Mouse (Mus musculus) frontal cortex, postnatal 36 days (tissue): Measurements from ENCODE around the gene Col4a4.

Experiments
- DNase-seq, 2 experiments: peaks; one replicate each; pipeline ENCODE4 v3.0.0; 2022; ENCODE audit warnings: low spot score in 2 of 2

Gene Col4a4

DNA sequence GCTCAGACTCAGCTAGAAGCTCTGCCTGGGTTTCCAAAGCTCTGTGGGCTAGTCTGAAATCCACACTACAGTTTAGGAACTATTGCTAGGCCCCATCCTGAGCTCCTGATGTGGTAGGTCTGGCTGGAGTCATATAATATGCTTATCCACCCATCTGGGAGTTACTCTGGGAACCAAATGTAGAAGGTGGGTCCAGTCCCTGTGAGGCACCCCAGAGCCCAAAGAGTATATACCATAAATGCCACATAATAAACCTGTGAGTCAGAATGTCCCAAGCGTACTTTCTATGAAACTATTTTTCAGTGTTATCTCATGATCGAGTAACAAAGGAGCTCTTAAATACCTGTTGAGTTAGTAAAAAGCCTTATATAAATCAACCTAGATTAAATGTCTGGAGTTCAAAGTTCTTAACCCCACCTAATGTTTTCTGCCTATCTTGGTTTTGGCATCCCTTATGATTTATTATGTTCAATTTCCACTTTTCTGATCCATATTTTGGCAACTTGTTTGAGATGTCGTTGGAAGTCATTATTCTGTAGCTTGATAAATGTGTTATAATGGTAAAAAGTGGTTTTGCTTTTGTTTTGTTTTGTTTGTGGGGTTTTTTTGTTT lies 172.1 kb downstream of the Col4a4 start:
- no peak for DNase-seq

DNA sequence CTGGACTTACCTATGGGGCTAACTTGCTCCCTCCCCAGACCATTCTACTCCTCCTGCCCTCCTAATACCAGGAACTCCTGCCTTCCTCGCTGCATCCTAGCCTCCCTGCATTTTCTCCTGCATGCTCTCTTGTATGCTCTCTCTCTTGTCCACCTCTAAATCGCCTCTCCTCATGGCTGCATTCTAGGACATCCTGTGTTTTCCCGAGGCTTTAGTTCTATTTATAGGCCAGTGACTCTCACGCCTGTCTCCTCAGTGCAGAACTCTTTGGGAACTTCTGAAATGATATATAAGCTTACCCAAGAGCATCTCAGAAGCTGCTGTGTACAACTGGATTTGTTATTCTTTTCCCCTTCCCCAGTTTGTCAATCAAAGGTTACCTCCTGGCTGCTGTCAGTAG lies 174.6 kb downstream of the Col4a4 start:
- DNase-seq = no peak

DNA sequence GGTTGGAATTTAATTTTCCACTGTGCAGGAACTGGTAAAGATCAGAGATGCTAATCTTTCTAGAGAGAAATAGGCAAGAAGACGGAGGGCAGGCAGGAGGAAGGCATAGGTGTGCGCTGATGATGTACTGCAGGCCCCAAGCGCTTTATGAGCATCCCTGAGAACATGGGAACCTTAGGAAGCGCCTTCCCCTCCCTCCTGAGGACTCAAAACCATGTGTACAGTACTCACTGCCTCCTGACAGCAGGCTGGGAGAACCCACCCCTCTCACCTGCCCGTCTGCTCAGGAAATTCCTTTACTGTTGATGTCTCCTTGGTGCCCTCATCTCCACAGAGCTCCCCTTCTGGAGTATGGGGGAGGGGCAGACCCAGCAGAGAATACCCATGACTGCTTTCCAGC lies 175.1 kb downstream of the Col4a4 start:
- DNase-seq = no peak

DNA sequence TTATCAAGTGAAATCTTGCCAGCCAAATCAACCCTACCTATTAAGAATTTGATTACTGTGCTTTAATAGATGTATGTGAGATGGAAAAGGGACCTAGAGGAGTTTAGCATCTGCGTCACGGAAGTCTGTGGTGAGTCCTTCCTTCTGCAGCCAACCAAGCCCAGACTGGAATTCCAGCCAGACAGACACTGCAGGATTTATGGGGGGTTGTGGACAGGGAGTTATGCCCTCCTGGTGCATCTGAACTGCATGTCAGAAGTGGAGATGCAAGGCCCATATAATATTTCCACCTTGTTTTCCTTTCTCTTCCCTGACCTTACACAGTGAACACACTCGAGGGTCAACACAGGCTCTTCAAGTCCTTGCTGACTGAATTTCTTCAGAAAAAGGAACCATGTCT lies 176.1 kb downstream of the Col4a4 start:
- no peak for DNase-seq

DNA sequence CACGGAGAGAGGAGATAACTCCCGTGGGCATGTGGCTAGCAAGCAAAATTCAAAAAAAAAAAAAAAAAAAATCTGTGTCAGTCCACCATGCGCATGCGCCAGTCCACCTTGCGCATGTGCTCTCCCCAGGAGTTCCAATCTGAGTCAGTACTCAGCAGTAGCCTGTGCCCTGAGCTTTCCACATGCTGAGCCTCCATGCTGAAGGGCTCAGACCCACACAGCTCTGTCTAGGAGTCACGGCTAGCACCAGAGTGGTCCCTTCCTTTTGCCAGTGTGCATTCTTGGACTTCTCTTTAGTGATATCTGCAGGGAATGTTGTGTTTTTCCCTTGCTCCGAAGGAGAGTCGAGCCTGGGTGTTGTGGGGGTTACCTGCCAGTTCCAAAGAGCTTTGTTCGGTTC lies 177.4 kb downstream of the Col4a4 start:
- no peak for DNase-seq

DNA sequence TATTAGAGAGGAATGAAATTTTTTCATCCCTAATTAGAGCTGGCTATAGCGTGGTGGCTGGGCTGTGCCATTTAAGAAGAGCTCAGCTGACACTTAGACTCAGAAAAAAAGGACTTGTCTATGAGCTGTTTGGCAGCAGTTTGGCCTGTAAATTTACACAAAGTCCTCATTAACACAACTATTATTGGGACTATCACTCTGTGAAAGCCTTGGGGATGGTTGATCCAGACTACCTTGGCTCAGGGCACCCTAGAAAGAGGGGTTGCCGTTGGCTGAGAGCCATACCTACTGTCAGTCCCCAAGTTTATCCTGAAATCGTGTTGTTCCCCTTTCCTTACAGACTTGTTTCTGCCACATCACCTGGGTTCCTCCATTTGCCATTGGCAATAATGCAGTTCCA lies 178.9 kb downstream of the Col4a4 start:
- DNase-seq = no peak
